Comparison of ENCODE assay signal across 8 mouse cellular contexts in genomic region chr11:50371399-50371841, GRCm38 (mm10). TPM values are rescaled to one million over a fixed set of nuclear protein-coding genes. Genes with fewer than 3 reads are reported as not detected.
DNase-seq lines count a peak whose midpoint lies in the region; ATAC-seq and TF ChIP-seq lines count a peak whose summit lies in the region.

No protein-coding gene starts in this region.

- peak; percentile 53 for TF ChIP-seq CTCF in ES-Bruce4 (IDR thresholded peaks at IDR 0.05; ENCODE audit: low read depth, low read length)
- TF ChIP-seq CTCF in bone marrow, adult 2 months (IDR thresholded peaks at IDR 0.05; ENCODE audit: control insufficient read depth, insufficient read depth, low read length): peak; percentile 54

- no peaks in the 10 kb centered on the region for H3K36me3 ChIP-seq in ES-Bruce4 (ENCODE audit: control insufficient read depth, insufficient read depth, low read length, poor library complexity, severe bottlenecking)
- H3K36me3 ChIP-seq in embryonic facial prominence, embryonic 13.5 days: no peaks in the 10 kb centered on the region
- H3K36me3 ChIP-seq in heart, embryonic 16.5 days (ENCODE audit: control insufficient read depth, insufficient read depth): no peaks in the 10 kb centered on the region

- no peaks in the 10 kb centered on the region for H3K9me3 ChIP-seq in ES-Bruce4 (replicated peaks; ENCODE audit: control insufficient read depth, insufficient read depth, low read length, poor library complexity, severe bottlenecking)
- no peaks in the 10 kb centered on the region for H3K9me3 ChIP-seq in embryonic facial prominence, embryonic 13.5 days
- no peaks in the 10 kb centered on the region for H3K9me3 ChIP-seq in heart, embryonic 16.5 days (replicated peaks; ENCODE audit: control insufficient read depth, low read length)

- ATAC-seq in embryonic facial prominence, embryonic 13.5 days (ENCODE audit: insufficient number of reproducible peaks, insufficient read depth, low FRiP score, low TSS enrichment, low read depth): no peak
- no peak for ATAC-seq in heart, embryonic 16.5 days (replicated peaks; ENCODE audit: extremely low read depth, insufficient read depth, low FRiP score)

- no peak for TF ChIP-seq POLR2A in ES-Bruce4 (IDR thresholded peaks at IDR 0.05; ENCODE audit: insufficient read depth, low read length)
- TF ChIP-seq POLR2A in bone marrow, adult 2 months (IDR thresholded peaks at IDR 0.05; ENCODE audit: borderline replicate concordance, control insufficient read depth, low read depth, low read length): no peak; the same call in 1 of the 2 replicates

- H3K4me2 ChIP-seq in embryonic facial prominence, embryonic 13.5 days: peak overlapping the region; percentile 70
- peak overlapping the region; percentile 84 for H3K4me2 ChIP-seq in heart, embryonic 16.5 days (ENCODE audit: low read depth, low read length)

- H3K9ac ChIP-seq in ES-Bruce4 (ENCODE audit: low read depth, poor library complexity, severe bottlenecking): peak overlapping the region; percentile 76
- H3K9ac ChIP-seq in embryonic facial prominence, embryonic 13.5 days: peak overlapping the region; percentile 74
- peak overlapping the region; percentile 80 for H3K9ac ChIP-seq in heart, embryonic 16.5 days (ENCODE audit: low read length)

- no peak overlapping the region for H3K27ac ChIP-seq in ES-Bruce4 (ENCODE audit: insufficient read depth, low read length)
- H3K27ac ChIP-seq in bone marrow, adult 2 months (ENCODE audit: control insufficient read depth, insufficient read depth, low read depth, low read length, poor library complexity): peak overlapping the region; percentile 28; the same call in 1 of the 2 replicates
- peak overlapping the region; percentile 62; the same call in 1 of the 2 replicates for H3K27ac ChIP-seq in embryonic facial prominence, embryonic 13.5 days
- H3K27ac ChIP-seq in heart, embryonic 16.5 days (ENCODE audit: low read length): peak overlapping the region; percentile 38; the same call in 1 of the 2 replicates

- 2% methylated on average over 18 of the region's 18 CpGs for WGBS in bone marrow, adult 2 months
- 1% methylated on average over 18 of the region's 18 CpGs for WGBS in embryonic facial prominence, embryonic 13.5 days
- 2% methylated on average over 18 of the region's 18 CpGs for WGBS in heart, embryonic 16.5 days

- H3K27me3 ChIP-seq in ES-Bruce4 (ENCODE audit: control insufficient read depth, insufficient read depth, low read length, poor library complexity, severe bottlenecking): no peaks in the 10 kb centered on the region
- no peaks in the 10 kb centered on the region for H3K27me3 ChIP-seq in embryonic facial prominence, embryonic 13.5 days
- H3K27me3 ChIP-seq in heart, embryonic 16.5 days (ENCODE audit: control insufficient read depth, insufficient read depth, low read length): no peaks in the 10 kb centered on the region

- no peak for TF ChIP-seq EP300 in ES-Bruce4 (IDR thresholded peaks at IDR 0.05; ENCODE audit: insufficient read depth, low read depth, low read length)

- H3K4me1 ChIP-seq in ES-Bruce4 (ENCODE audit: control insufficient read depth, insufficient read depth, low read length): peaks cover 2% of the 10 kb centered on the region
- peaks cover 5% of the 10 kb centered on the region; the same call in 1 of the 2 replicates for H3K4me1 ChIP-seq in bone marrow, adult 2 months (ENCODE audit: control insufficient read depth, insufficient read depth, low read length)
- peaks cover 18% of the 10 kb centered on the region for H3K4me1 ChIP-seq in embryonic facial prominence, embryonic 13.5 days
- peaks cover 11% of the 10 kb centered on the region for H3K4me1 ChIP-seq in heart, embryonic 16.5 days (ENCODE audit: control insufficient read depth, insufficient read depth, low read length)

- peak overlapping the region; percentile 59 for H3K4me3 ChIP-seq in ES-Bruce4 (ENCODE audit: low read depth, low read length)
- H3K4me3 ChIP-seq in bone marrow, adult 2 months (replicated peaks; ENCODE audit: control insufficient read depth, low read depth, low read length): peak overlapping the region; percentile 63
- peak overlapping the region; percentile 45 for H3K4me3 ChIP-seq in embryonic facial prominence, embryonic 13.5 days
- H3K4me3 ChIP-seq in heart, embryonic 16.5 days (ENCODE audit: low read length): peak overlapping the region; percentile 58

- DNase-seq in kidney, postnatal 25 days: peak; percentile 75 to 78
- DNase-seq in lung, postnatal 14 days: peak; percentile 67
- peak; percentile 65 for DNase-seq in ovary, postnatal 36 days (ENCODE audit: low spot score)
- DNase-seq in thymus, postnatal 4 days: peak; percentile 82

RNA-seq across cellular contexts. Expression of gene Hnrnph1, which starts 5.4 kb away (rescaled TPM):
- polyA plus RNA-seq in ES-Bruce4 (2011; ENCODE audit: insufficient read depth, insufficient read length, low read depth, missing spikeins): 531 and 559 TPM in 2 replicates
- 245 and 271 TPM in 2 replicates for polyA plus RNA-seq in bone marrow, adult 2 months (2011; ENCODE audit: insufficient read depth, insufficient read length, low replicate concordance, missing spikeins)
- 541 and 593 TPM in 2 replicates for polyA plus RNA-seq in embryonic facial prominence, embryonic 13.5 days (2015; fragmentation: Nextera tagmentation; extraction: Ambion mirVana)
- 229 and 252 TPM in 2 replicates for polyA plus RNA-seq in heart, embryonic 16.5 days (2015; fragmentation: Nextera tagmentation; extraction: Ambion mirVana)

RNA-seq across cellular contexts. Expression of gene Cby3, which starts 17.2 kb away (rescaled TPM):
- polyA plus RNA-seq in ES-Bruce4 (2011; ENCODE audit: insufficient read depth, insufficient read length, low read depth, missing spikeins): not detected in 2 replicates
- not detected in 2 replicates for polyA plus RNA-seq in bone marrow, adult 2 months (2011; ENCODE audit: insufficient read depth, insufficient read length, low replicate concordance, missing spikeins)
- polyA plus RNA-seq in embryonic facial prominence, embryonic 13.5 days (2015; fragmentation: Nextera tagmentation; extraction: Ambion mirVana): 0.52 and 0.54 TPM in 2 replicates
- polyA plus RNA-seq in heart, embryonic 16.5 days (2015; fragmentation: Nextera tagmentation; extraction: Ambion mirVana): not detected in 2 replicates

RNA-seq across cellular contexts. Expression of gene Canx, which starts 45.9 kb away (rescaled TPM):
- 628 and 681 TPM in 2 replicates for polyA plus RNA-seq in ES-Bruce4 (2011; ENCODE audit: insufficient read depth, insufficient read length, low read depth, missing spikeins)
- polyA plus RNA-seq in bone marrow, adult 2 months (2011; ENCODE audit: insufficient read depth, insufficient read length, low replicate concordance, missing spikeins): 160 and 195 TPM in 2 replicates
- polyA plus RNA-seq in embryonic facial prominence, embryonic 13.5 days (2015; fragmentation: Nextera tagmentation; extraction: Ambion mirVana): 289 and 322 TPM in 2 replicates
- 264 and 274 TPM in 2 replicates for polyA plus RNA-seq in heart, embryonic 16.5 days (2015; fragmentation: Nextera tagmentation; extraction: Ambion mirVana)

RNA-seq across cellular contexts. Expression of gene Rufy1, which starts 59.5 kb away (rescaled TPM):
- polyA plus RNA-seq in ES-Bruce4 (2011; ENCODE audit: insufficient read depth, insufficient read length, low read depth, missing spikeins): 13.0 and 13.8 TPM in 2 replicates
- polyA plus RNA-seq in bone marrow, adult 2 months (2011; ENCODE audit: insufficient read depth, insufficient read length, low replicate concordance, missing spikeins): 7.7 and 12.5 TPM in 2 replicates
- 25.3 and 28.2 TPM in 2 replicates for polyA plus RNA-seq in embryonic facial prominence, embryonic 13.5 days (2015; fragmentation: Nextera tagmentation; extraction: Ambion mirVana)
- polyA plus RNA-seq in heart, embryonic 16.5 days (2015; fragmentation: Nextera tagmentation; extraction: Ambion mirVana): 31.1 and 33.4 TPM in 2 replicates
